Mouse (Mus musculus) C2C12 (cell line): ENCODE measurements at regions not wholly inside any gene's neighbourhood (a gene's known extent, or its start where the extent isn't known, plus 50 kb on each side); places are given as distances from the start of the nearest gene placed in this dataset.

ENCODE experiments used
- H3K27me3 ChIP-seq: one replicate; pipeline ENCODE4 v1.6.1; 2011; ENCODE audit not compliant: control insufficient read depth, insufficient read depth, insufficient read length
- H3K36me3 ChIP-seq: one replicate; pipeline ENCODE4 v1.6.1; 2011; ENCODE audit not compliant: control insufficient read depth, insufficient read depth
- H3K4me3 ChIP-seq: one replicate; pipeline ENCODE4 v1.5.1; 2011; ENCODE audit warnings: mild to moderate bottlenecking, control low read depth; ENCODE audit not compliant: poor library complexity, insufficient read depth, severe bottlenecking
- H3K79me2 ChIP-seq: one replicate; pipeline ENCODE4 v1.6.1; 2011; ENCODE audit not compliant: control insufficient read depth, insufficient read depth
- H3K79me3 ChIP-seq: one replicate; pipeline ENCODE4 v1.6.1; 2011; ENCODE audit warnings: low read depth, control low read depth
- H3ac ChIP-seq: one replicate; pipeline ENCODE3; 2011; ENCODE audit warnings: low read depth; ENCODE audit not compliant: control insufficient read depth, insufficient read length
- CEBPB ChIP-seq: IDR thresholded peaks from one replicate; pipeline ENCODE4 v1.6.1; 2011; ENCODE audit warnings: low read depth, mild to moderate bottlenecking, control low read depth, moderate library complexity
- CTCF ChIP-seq: IDR thresholded peaks from one replicate; pipeline ENCODE4 v1.5.1; 2011; ENCODE audit not compliant: control insufficient read depth, insufficient read depth, insufficient read length
- FOSL1 ChIP-seq: IDR thresholded peaks from one replicate; pipeline ENCODE4 v1.8.0; 2011; ENCODE audit warnings: mild to moderate bottlenecking, low read length; ENCODE audit not compliant: poor library complexity, insufficient read depth, severe bottlenecking
- MAX ChIP-seq: IDR thresholded peaks from one replicate; pipeline ENCODE4 v1.6.1; 2011; ENCODE audit warnings: mild to moderate bottlenecking, control low read depth
- MYOD1 ChIP-seq: IDR thresholded peaks from one replicate; pipeline ENCODE4 v1.6.1; 2011; ENCODE audit warnings: low read depth; ENCODE audit not compliant: control insufficient read depth, insufficient read length
- MYOG ChIP-seq: IDR thresholded peaks from one replicate; pipeline ENCODE4 v1.6.1; 2011; ENCODE audit not compliant: control insufficient read depth, insufficient read length; ENCODE audit errors: extremely low read depth
- USF1 ChIP-seq: IDR thresholded peaks from one replicate; pipeline ENCODE4 v1.6.1; 2011; ENCODE audit warnings: low read depth, mild to moderate bottlenecking, control low read depth, moderate library complexity

DNA sequence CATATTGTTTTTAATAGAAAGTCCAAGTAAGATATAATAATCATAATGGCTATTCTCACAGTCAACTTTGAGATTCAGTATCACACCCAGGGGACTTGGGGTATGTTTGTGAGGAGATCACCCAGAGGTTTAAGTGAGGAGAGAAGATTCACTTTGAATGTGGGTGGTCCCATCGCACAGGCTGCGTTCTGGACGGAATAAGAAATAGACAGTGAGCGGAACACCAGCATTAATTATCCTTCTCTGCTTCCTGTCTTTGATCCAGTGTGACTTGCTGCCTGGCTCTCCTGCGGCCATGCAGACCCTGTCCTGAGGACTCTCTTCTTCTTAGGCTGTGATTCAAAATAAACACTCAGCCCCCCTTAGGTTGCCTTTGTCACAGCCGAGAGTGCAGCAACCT lies 60.6 kb upstream of the Kras start:
- no peaks in the 10 kb centered on the region for H3K79me2 ChIP-seq
- H3K4me3 ChIP-seq: no peak overlapping the region
- no peaks in the 10 kb centered on the region for H3K36me3 ChIP-seq
- no peaks in the 10 kb centered on the region for H3K27me3 ChIP-seq
- H3K79me3 ChIP-seq: no peaks in the 10 kb centered on the region
- no peak overlapping the region for H3ac ChIP-seq
- TF ChIP-seq MYOG (no peak), USF1 (no peak), FOSL1 (no peak), CTCF (no peak), MAX (no peak), CEBPB (no peak), MYOD1 (no peak)

GRCm38 (mm10) chr6:145309025-145309424 lies 59.0 kb upstream of the Kras start:
- Histone ChIP-seq H3K79me3 (no peaks in the 10 kb centered on the region), H3K36me3 (no peaks in the 10 kb centered on the region)
- TF ChIP-seq FOSL1: no peak

DNA sequence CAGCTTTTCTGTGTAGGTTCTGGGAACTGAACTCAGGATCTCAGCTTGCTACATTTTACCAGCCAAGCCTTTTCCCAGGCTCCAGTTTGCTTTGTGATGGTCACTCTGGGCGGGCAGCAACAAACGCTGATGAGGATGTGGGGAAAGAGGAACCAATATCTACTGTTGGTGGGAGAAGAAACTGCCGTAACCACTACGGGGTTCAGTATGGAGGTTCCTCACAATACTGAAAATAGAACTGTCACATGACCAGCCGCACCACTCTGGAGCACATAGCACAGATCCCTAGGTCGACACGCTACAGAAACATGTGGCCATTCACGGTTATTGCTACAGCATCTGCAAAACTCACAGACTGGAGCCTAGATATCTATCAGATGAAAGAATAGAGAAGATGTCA lies 57.2 kb upstream of the Kras start:
- H3K27me3 ChIP-seq: no peaks in the 10 kb centered on the region
- no peaks in the 10 kb centered on the region for H3K79me3 ChIP-seq
- no peaks in the 10 kb centered on the region for H3K36me3 ChIP-seq
- no peaks in the 10 kb centered on the region for H3K79me2 ChIP-seq
- no peak for TF ChIP-seq USF1
- no peak for TF ChIP-seq CEBPB
- TF ChIP-seq MYOG: no peak
- H3K4me3 ChIP-seq: no peak overlapping the region
- no peak overlapping the region for H3ac ChIP-seq

More at GRCm38 (mm10) chr6:145309025-145309424, 59.0 kb upstream of the Kras start:
- Histone ChIP-seq H3K79me2 (no peaks in the 10 kb centered on the region), H3K27me3 (no peaks in the 10 kb centered on the region), H3K4me3 (no peak overlapping the region), H3ac (no peak overlapping the region)

- Histone ChIP-seq H3K79me2 (no peaks in the 10 kb centered on the region), H3K79me3 (no peaks in the 10 kb centered on the region), H3K4me3 (no peak overlapping the region), H3K36me3 (no peaks in the 10 kb centered on the region), H3K27me3 (no peaks in the 10 kb centered on the region), H3ac (no peak overlapping the region)
- peak; percentile 69 for TF ChIP-seq MYOD1
- peak; percentile 27 for TF ChIP-seq CEBPB
- TF ChIP-seq MAX: no peak
Measured at GRCm38 (mm10) chr6:145306331-145307124, 56.5 kb upstream of the Kras start.

- TF ChIP-seq FOSL1: no peak
- TF ChIP-seq CEBPB: no peak
- TF ChIP-seq MYOG: no peak
- no peak for TF ChIP-seq MAX
- TF ChIP-seq MYOD1: no peak
- no peak for TF ChIP-seq CTCF
- TF ChIP-seq USF1: no peak
- H3K79me3 ChIP-seq: no peaks in the 10 kb centered on the region
Measured at GRCm38 (mm10) chr6:145305669-145306068, 55.6 kb upstream of the Kras start.

GRCm38 (mm10) chr6:145303641-145304070 lies 53.6 kb upstream of the Kras start:
- Histone ChIP-seq H3K36me3 (no peaks in the 10 kb centered on the region), H3ac (no peak overlapping the region), H3K79me2 (no peaks in the 10 kb centered on the region), H3K27me3 (no peaks in the 10 kb centered on the region), H3K4me3 (no peak overlapping the region), H3K79me3 (no peaks in the 10 kb centered on the region)
- TF ChIP-seq MYOD1: no peak
- TF ChIP-seq MYOG: no peak
- no peak for TF ChIP-seq CTCF
- no peak for TF ChIP-seq CEBPB
- no peak for TF ChIP-seq FOSL1
- TF ChIP-seq USF1: no peak
- TF ChIP-seq MAX: no peak

More at GRCm38 (mm10) chr6:145305669-145306068, 55.6 kb upstream of the Kras start:
- no peaks in the 10 kb centered on the region for H3K79me2 ChIP-seq
- H3ac ChIP-seq: no peak overlapping the region
- H3K27me3 ChIP-seq: no peaks in the 10 kb centered on the region
- no peak overlapping the region for H3K4me3 ChIP-seq
- H3K36me3 ChIP-seq: no peaks in the 10 kb centered on the region
